Mouse (Mus musculus) midbrain, embryonic 16.5 days (tissue): ENCODE data around the gene Dynlt1c. TPM values are rescaled to one million over a fixed set of nuclear protein-coding genes. Genes with fewer than 3 reads are reported as not detected.
"Not testable (repeated sequence)": the region's sequence is repeated elsewhere in the genome, so short reads cannot be mapped to it uniquely, and the experiment has no call there.

ENCODE experiments used
- ATAC-seq: fragments of 200-750 bp; cut with Nextera tagmentation; 2 replicates; pipeline ENCODE4 v1.8.0; 2017; ENCODE audit warnings: moderate TSS enrichment
- H3K27ac ChIP-seq: fragments of 300-500 bp; sonication (generic); 2 replicates; pipeline ENCODE4 v1.5.1; 2014; ENCODE audit warnings: mild to moderate bottlenecking, low read length, mixed read lengths
- H3K27me3 ChIP-seq: fragments of 300-500 bp; sonication (generic); 2 replicates; pipeline ENCODE4 v1.6.1; 2014; ENCODE audit warnings: low read depth, low read length, mixed read lengths; ENCODE audit not compliant: control insufficient read depth, insufficient read depth
- H3K36me3 ChIP-seq: fragments of 300-500 bp; sonication (generic); 2 replicates; pipeline ENCODE4 v1.6.1; 2014; ENCODE audit warnings: mild to moderate bottlenecking, low read length, moderate library complexity, mixed read lengths; ENCODE audit not compliant: control insufficient read depth, insufficient read depth
- H3K4me1 ChIP-seq: fragments of 300-500 bp; sonication (generic); 2 replicates; pipeline ENCODE4 v1.6.1; 2014; ENCODE audit warnings: mild to moderate bottlenecking, low read length, mixed read lengths; ENCODE audit not compliant: control insufficient read depth, insufficient read depth
- H3K4me2 ChIP-seq: fragments of 300-500 bp; sonication (generic); 2 replicates; pipeline ENCODE4 v1.6.1; 2014; ENCODE audit warnings: mild to moderate bottlenecking, low read length, mixed read lengths
- H3K4me3 ChIP-seq: fragments of 300-500 bp; sonication (generic); 2 replicates; pipeline ENCODE4 v1.5.1; 2014; ENCODE audit warnings: low read depth, mild to moderate bottlenecking, low read length, moderate library complexity, mixed read lengths
- H3K9ac ChIP-seq: fragments of 300-500 bp; sonication (generic); 2 replicates; pipeline ENCODE4 v1.6.1; 2014; ENCODE audit warnings: low read depth, low read length, mixed read lengths
- H3K9me3 ChIP-seq: fragments of 300-500 bp; sonication (generic); replicated peaks from 2 replicates; pipeline ENCODE4 v1.6.1; 2014; ENCODE audit warnings: mild to moderate bottlenecking, low read length, mixed read lengths; ENCODE audit not compliant: control insufficient read depth, poor library complexity, severe bottlenecking
- WGBS: fragments of 180-500 bp; shearing (Covaris S2); extraction: QIAGEN DNeasy Blood & Tissue Kit; methylation state at CpG from one replicate; pipeline ENCODE4 v1.1.7; 2014; 5-methylcytosine and 5-hydroxymethylcytosine counted together
- polyA plus RNA-seq: library from polyadenylated mRNA; unstranded; fragments of >200 nt; fragmentation: Nextera tagmentation; extraction: Ambion mirVana; gene quantifications from 2 replicates; pipeline ENCODE4 v1.2.1, GENCODE M21; 2015

Dynlt1c gene
- polyA plus RNA-seq, 1 experiment from 2014 or later: 61.5 TPM

DNA sequence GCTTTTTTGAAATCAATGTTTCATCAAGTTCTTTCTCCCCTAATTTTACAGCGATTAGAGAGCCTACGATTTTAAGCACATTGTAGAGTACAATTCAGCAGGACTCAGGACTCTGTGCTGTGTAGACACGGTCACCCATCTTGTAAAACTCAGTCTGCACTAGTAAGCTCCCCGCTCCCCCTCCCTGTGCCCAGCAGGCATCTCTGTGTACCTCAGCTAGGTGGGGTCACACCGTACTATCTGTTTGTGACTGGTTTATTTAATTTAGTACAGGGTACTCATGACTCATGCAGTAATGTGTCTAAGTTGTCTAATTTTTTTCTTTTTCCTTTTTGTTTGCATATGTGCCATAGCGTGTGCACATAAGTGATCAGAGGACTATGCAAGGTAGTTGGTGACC is 31.4 kb downstream of the Dynlt1c start:
- ATAC-seq, H3K4me3 ChIP-seq, H3K4me2 ChIP-seq, H3K27me3 ChIP-seq, H3K4me1 ChIP-seq, H3K27ac ChIP-seq, H3K9me3 ChIP-seq, H3K36me3 ChIP-seq, H3K9ac ChIP-seq: not testable (repeated sequence)
- 94% methylated on average over 6 of the region's 6 CpGs for WGBS

- not testable (repeated sequence) for H3K27ac ChIP-seq, ATAC-seq, H3K4me2 ChIP-seq, H3K4me1 ChIP-seq, H3K9ac ChIP-seq, H3K4me3 ChIP-seq, H3K9me3 ChIP-seq, H3K27me3 ChIP-seq, H3K36me3 ChIP-seq
- WGBS: 89% methylated on average over 1 of the region's 4 CpGs
Measured at GRCm38 (mm10) chr17:6635781-6636180, 34.3 kb downstream of the Dynlt1c start.

DNA sequence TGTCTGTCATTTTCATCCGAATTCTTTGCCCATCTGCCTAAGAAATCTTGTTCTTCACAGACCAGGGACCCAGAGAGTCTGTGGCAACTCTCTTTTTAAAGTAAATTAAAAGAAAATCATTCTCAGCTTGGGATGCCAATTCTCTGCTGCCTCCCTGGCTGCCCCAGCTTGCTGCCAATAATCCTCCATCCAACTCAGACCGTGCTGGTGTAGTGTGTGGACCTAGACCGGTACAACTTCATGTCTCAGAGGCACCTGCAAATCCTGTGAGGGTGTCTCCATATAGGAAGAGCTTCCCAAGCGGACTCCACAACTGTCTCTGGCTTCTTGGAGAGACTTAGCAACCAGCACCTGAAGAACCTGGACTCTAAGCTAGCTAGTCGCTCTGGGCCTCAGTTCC is 35.4 kb downstream of the Dynlt1c start:
- no peak overlapping the region for H3K4me2 ChIP-seq
- no peak overlapping the region for H3K9ac ChIP-seq
- WGBS: 87% methylated on average over 5 of the region's 5 CpGs
- no peaks in the 10 kb centered on the region for H3K36me3 ChIP-seq
- no peaks in the 10 kb centered on the region for H3K27me3 ChIP-seq
- H3K27ac ChIP-seq: no peak overlapping the region
- H3K4me1 ChIP-seq: no peaks in the 10 kb centered on the region
- H3K4me3 ChIP-seq: no peak overlapping the region
- no peaks in the 10 kb centered on the region for H3K9me3 ChIP-seq
- no peak for ATAC-seq

DNA sequence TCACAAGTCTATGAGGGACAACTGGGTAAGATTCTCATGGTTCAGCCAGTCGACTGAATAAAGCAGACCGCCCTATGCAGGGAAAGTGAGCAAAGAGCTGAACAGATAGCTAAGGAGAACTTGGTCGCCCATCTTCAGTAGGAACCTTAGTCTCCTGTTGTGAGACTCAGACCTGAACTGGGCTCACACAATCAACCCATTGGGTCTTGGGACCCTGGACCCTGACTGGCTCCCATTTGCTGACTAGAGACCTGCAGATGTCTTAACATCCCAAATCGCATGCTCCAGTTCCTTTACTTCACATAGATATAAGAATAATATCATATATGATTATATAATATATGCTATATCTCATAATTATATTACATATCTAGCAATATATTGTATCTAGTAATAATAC is 36.0 kb downstream of the Dynlt1c start:
- H3K36me3 ChIP-seq, H3K27me3 ChIP-seq, H3K4me1 ChIP-seq, ATAC-seq, H3K9ac ChIP-seq, H3K27ac ChIP-seq, H3K4me2 ChIP-seq, H3K4me3 ChIP-seq, H3K9me3 ChIP-seq: not testable (repeated sequence)
- 100% methylated on average over 3 of the region's 4 CpGs for WGBS

- H3K9me3 ChIP-seq, H3K36me3 ChIP-seq, H3K9ac ChIP-seq, H3K27ac ChIP-seq, H3K4me2 ChIP-seq, H3K4me3 ChIP-seq, H3K27me3 ChIP-seq, H3K4me1 ChIP-seq, ATAC-seq: not testable (repeated sequence)
- 73% methylated on average over 8 of the region's 8 CpGs for WGBS
Measured at GRCm38 (mm10) chr17:6638444-6638843, 37.0 kb downstream of the Dynlt1c start.

DNA sequence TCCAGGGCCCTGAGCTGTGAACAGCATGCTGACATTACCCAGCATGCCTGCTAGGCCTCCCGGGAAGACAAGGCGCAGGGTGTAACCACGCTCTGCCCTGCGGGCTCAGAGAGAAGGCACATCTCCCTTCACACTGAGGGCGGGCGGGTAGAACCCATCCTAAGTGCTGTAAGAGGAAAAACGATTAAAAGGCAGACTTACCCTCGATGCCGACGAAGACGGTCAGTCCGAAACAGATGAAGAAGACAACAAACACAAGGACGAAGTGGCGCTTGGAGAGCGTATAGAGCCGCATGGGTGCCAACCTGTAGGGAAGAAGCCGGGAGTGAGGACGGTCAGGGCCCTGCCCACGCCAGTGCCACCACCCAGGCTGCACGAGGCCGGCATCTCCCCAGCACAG is 38.0 kb downstream of the Dynlt1c start:
- H3K9me3 ChIP-seq, H3K4me3 ChIP-seq, H3K27me3 ChIP-seq, H3K36me3 ChIP-seq, H3K4me2 ChIP-seq, H3K4me1 ChIP-seq, ATAC-seq, H3K27ac ChIP-seq, H3K9ac ChIP-seq: not testable (repeated sequence)
- WGBS: 95% methylated on average over 16 of the region's 21 CpGs

GRCm38 (mm10) chr17:6640044-6640637 is 38.7 kb downstream of the Dynlt1c start:
- not testable (repeated sequence) for H3K9ac ChIP-seq, ATAC-seq, H3K4me1 ChIP-seq, H3K27me3 ChIP-seq, H3K9me3 ChIP-seq, H3K4me2 ChIP-seq, H3K4me3 ChIP-seq, H3K36me3 ChIP-seq, H3K27ac ChIP-seq
- 83% methylated on average over 10 of the region's 10 CpGs for WGBS

DNA sequence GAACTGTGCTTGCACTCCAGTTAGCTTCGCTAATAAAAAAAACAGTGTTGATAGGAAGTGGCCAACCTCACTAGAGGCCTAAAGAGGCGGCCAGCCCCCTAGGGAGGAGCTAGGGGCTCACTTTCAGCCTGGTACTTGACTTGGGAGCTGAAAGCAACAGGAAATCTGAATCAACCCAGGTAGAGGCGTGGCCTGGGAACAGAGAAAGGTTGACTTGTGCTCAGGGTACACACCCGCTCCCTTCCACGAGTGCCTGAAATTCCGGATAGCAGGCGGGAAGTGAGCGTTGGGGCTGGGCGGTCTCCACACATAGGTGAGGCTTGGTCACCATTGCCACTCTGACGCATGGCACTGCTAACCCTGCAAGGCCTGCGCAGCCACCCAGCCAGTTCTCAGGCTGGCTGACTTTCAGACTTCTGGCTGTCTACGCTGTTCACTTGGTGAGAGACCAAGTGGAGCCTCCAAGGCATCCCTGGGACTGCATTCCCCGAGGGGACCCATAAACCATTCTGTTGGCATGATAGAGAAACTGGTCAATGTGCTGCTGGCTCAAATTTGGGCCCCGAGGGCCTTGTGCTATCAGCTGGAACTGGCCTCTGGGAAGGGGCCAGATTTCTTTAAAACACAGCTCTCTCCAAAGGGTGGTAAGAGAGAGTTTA is 39.4 kb downstream of the Dynlt1c start:
- ATAC-seq, H3K4me2 ChIP-seq: not testable (repeated sequence)

GRCm38 (mm10) chr17:6644210-6644609 is 42.7 kb downstream of the Dynlt1c start:
- H3K27me3 ChIP-seq, H3K4me1 ChIP-seq, H3K4me3 ChIP-seq, H3K27ac ChIP-seq, H3K9me3 ChIP-seq, H3K9ac ChIP-seq, ATAC-seq, H3K4me2 ChIP-seq, H3K36me3 ChIP-seq: not testable (repeated sequence)
- WGBS: 92% methylated on average over 3 of the region's 9 CpGs

More for the DNA sequence above, 39.4 kb downstream of the Dynlt1c start:
- H3K27me3 ChIP-seq, H3K9ac ChIP-seq, H3K4me1 ChIP-seq, H3K36me3 ChIP-seq, H3K27ac ChIP-seq, H3K4me3 ChIP-seq, H3K9me3 ChIP-seq: not testable (repeated sequence)
- 85% methylated on average over 14 of the region's 14 CpGs for WGBS
